In genomic region chr6:86523242-86523754, GRCm38 (mm10) we compare ENCODE assay signal across 7 mouse cellular contexts. TPM values are rescaled to one million over a fixed set of nuclear protein-coding genes. Genes with fewer than 3 reads are reported as not detected.
DNase-seq lines count a peak whose midpoint lies in the region; ATAC-seq lines count a peak whose summit lies in the region.

No protein-coding gene starts in this region.

- peak overlapping the region; percentile 99 for H3K4me3 ChIP-seq in neural tube, embryonic 11.5 days (ENCODE audit: low read depth, low read length)
- peak overlapping the region; percentile 86 for H3K4me3 ChIP-seq in embryonic facial prominence, embryonic 15.5 days (replicated peaks)
- H3K4me3 ChIP-seq in limb, embryonic 12.5 days (replicated peaks): peak overlapping the region; percentile 93
- H3K4me3 ChIP-seq in stomach, embryonic 16.5 days (replicated peaks; ENCODE audit: low read length): peak overlapping the region; percentile 99

- H3K4me1 ChIP-seq in neural tube, embryonic 11.5 days (ENCODE audit: control insufficient read depth, insufficient read depth, low read length): peaks cover 10% of the 10 kb centered on the region
- H3K4me1 ChIP-seq in embryonic facial prominence, embryonic 15.5 days: peaks cover 19% of the 10 kb centered on the region
- H3K4me1 ChIP-seq in limb, embryonic 12.5 days (replicated peaks): peaks cover 9% of the 10 kb centered on the region
- H3K4me1 ChIP-seq in stomach, embryonic 16.5 days (ENCODE audit: control insufficient read depth, insufficient read depth, low read length): peaks cover 13% of the 10 kb centered on the region

- no peaks in the 10 kb centered on the region for H3K36me3 ChIP-seq in neural tube, embryonic 11.5 days (ENCODE audit: control insufficient read depth, insufficient read depth, low read length)
- H3K36me3 ChIP-seq in embryonic facial prominence, embryonic 15.5 days: peaks cover 14% of the 10 kb centered on the region; the same call in 1 of the 2 replicates
- H3K36me3 ChIP-seq in limb, embryonic 12.5 days: peaks cover 33% of the 10 kb centered on the region
- no peaks in the 10 kb centered on the region for H3K36me3 ChIP-seq in stomach, embryonic 16.5 days (ENCODE audit: control insufficient read depth, insufficient read depth, low read length)

- DNase-seq in neural tube, embryonic 11.5 days (ENCODE audit: low spot score): no peak
- DNase-seq in neural tube, embryonic 10.5 days (ENCODE audit: extremely low spot score, low spot score): no peak
- DNase-seq in cerebellum, postnatal 36 days: no peak
- no peak for DNase-seq in urinary bladder, postnatal 10 days (ENCODE audit: low spot score)

- no peak for ATAC-seq in neural tube, embryonic 11.5 days (ENCODE audit: insufficient read depth, low FRiP score, low TSS enrichment)
- ATAC-seq in embryonic facial prominence, embryonic 15.5 days (ENCODE audit: insufficient number of reproducible peaks, low FRiP score, low TSS enrichment, low read depth): no peak
- no peak for ATAC-seq in limb, embryonic 12.5 days (ENCODE audit: insufficient number of reproducible peaks, insufficient read depth, low FRiP score, low TSS enrichment, low read depth)
- no peak for ATAC-seq in stomach, embryonic 16.5 days (ENCODE audit: insufficient read depth, low FRiP score)

- H3K27me3 ChIP-seq in neural tube, embryonic 11.5 days (ENCODE audit: control insufficient read depth, insufficient read depth, low read length): no peaks in the 10 kb centered on the region
- H3K27me3 ChIP-seq in embryonic facial prominence, embryonic 15.5 days: no peaks in the 10 kb centered on the region
- H3K27me3 ChIP-seq in limb, embryonic 12.5 days: no peaks in the 10 kb centered on the region
- H3K27me3 ChIP-seq in stomach, embryonic 16.5 days (ENCODE audit: control insufficient read depth, insufficient read depth, low read length): no peaks in the 10 kb centered on the region

- peak overlapping the region; percentile 87 for H3K4me2 ChIP-seq in neural tube, embryonic 11.5 days (ENCODE audit: low read depth)
- H3K4me2 ChIP-seq in embryonic facial prominence, embryonic 15.5 days (replicated peaks): peak overlapping the region; percentile 64
- H3K4me2 ChIP-seq in limb, embryonic 12.5 days: peak overlapping the region; percentile 91
- peak overlapping the region; percentile 70 for H3K4me2 ChIP-seq in stomach, embryonic 16.5 days (ENCODE audit: low read depth, low read length)

- 42% methylated on average over 3 of the region's 3 CpGs for WGBS in neural tube, embryonic 11.5 days
- 32% methylated on average over 3 of the region's 3 CpGs for WGBS in embryonic facial prominence, embryonic 15.5 days
- 45% methylated on average over 3 of the region's 3 CpGs for WGBS in limb, embryonic 12.5 days
- 28% methylated on average over 3 of the region's 3 CpGs for WGBS in stomach, embryonic 16.5 days

- no peaks in the 10 kb centered on the region for H3K9me3 ChIP-seq in neural tube, embryonic 11.5 days (ENCODE audit: control insufficient read depth, low read length)
- no peaks in the 10 kb centered on the region for H3K9me3 ChIP-seq in embryonic facial prominence, embryonic 15.5 days (replicated peaks)
- H3K9me3 ChIP-seq in limb, embryonic 12.5 days: no peaks in the 10 kb centered on the region
- H3K9me3 ChIP-seq in stomach, embryonic 16.5 days (replicated peaks; ENCODE audit: control insufficient read depth, low read length): no peaks in the 10 kb centered on the region

- H3K9ac ChIP-seq in neural tube, embryonic 11.5 days (ENCODE audit: low read length): peak overlapping the region; percentile 93
- H3K9ac ChIP-seq in embryonic facial prominence, embryonic 15.5 days: peak overlapping the region; percentile 79; the same call in 1 of the 2 replicates
- peak overlapping the region; percentile 97 for H3K9ac ChIP-seq in limb, embryonic 12.5 days (replicated peaks)
- peak overlapping the region; percentile 94 for H3K9ac ChIP-seq in stomach, embryonic 16.5 days (ENCODE audit: low read length)

- H3K27ac ChIP-seq in neural tube, embryonic 11.5 days (ENCODE audit: low read depth, low read length): peak overlapping the region; percentile 91
- peak overlapping the region; percentile 83 for H3K27ac ChIP-seq in embryonic facial prominence, embryonic 15.5 days (replicated peaks)
- peak overlapping the region; percentile 92 for H3K27ac ChIP-seq in limb, embryonic 12.5 days
- H3K27ac ChIP-seq in stomach, embryonic 16.5 days (ENCODE audit: low read length): peak overlapping the region; percentile 92

RNA-seq across cellular contexts. Expression of gene Pcbp1, which starts 2.8 kb away (rescaled TPM):
- 518 and 536 TPM in 2 replicates for polyA plus RNA-seq in neural tube, embryonic 11.5 days (2014; fragmentation: Nextera tagmentation; extraction: Ambion mirVana)
- 497 and 506 TPM in 2 replicates for polyA plus RNA-seq in embryonic facial prominence, embryonic 15.5 days (2015; fragmentation: Nextera tagmentation; extraction: Ambion mirVana)
- polyA plus RNA-seq in limb, embryonic 12.5 days (2016; fragmentation: Nextera tagmentation; extraction: Ambion mirVana): 546 and 583 TPM in 2 replicates
- 177 and 197 TPM in 2 replicates for polyA plus RNA-seq in stomach, embryonic 16.5 days (2015; fragmentation: Nextera tagmentation; extraction: Ambion mirVana)
